Mouse (Mus musculus) heart, postnatal 10 days (tissue): Measurements from ENCODE around the gene Inpp5a. TPM values are rescaled to one million over a fixed set of nuclear protein-coding genes. Genes with fewer than 3 reads are reported as not detected.

ENCODE experiments used
- DNase-seq, 2 experiments: peaks; one replicate each; pipeline ENCODE4 v3.0.0; 2021
- intact Hi-C: fragments of 180-260 bp; cut with DNase I; formaldehyde crosslinking; loops from one replicate; pipeline ENCODE4 v1.15.1; 2025
- total RNA-seq, 2 experiments: library from RNA; stranded (reverse); gene quantifications; 2 replicates each; pipeline ENCODE4 v1.2.3; 2021

The Inpp5a gene
- total RNA-seq, 2 experiments from 2014 or later = 185 to 197 TPM

- intact Hi-C loops = no loop called here
- no peak for DNase-seq
These were observed 174.5 kb downstream of the Inpp5a start for GRCm38 (mm10) chr7:139563425-139563824.

DNA sequence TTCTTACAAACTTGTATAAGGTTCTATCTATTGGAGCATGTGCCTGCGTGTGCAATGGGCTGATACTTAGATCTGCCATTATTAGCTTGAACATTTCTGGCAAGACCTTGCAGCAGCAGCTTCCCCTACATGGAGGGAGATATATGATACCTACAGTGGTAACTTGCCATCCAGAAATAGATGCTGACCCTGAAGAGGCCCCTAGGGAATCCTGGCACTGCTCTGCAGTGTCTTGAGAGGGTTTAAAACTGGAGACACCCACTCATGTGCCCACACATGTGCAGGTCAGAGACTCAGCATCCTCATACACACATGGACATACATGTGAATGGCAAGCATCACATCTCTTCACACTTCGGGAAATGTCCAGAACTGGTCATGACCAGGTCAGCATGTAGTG is 175.3 kb downstream of the Inpp5a start:
- no peak for DNase-seq
- intact Hi-C loops = no loop called here

- DNase-seq = no peak
- intact Hi-C loops = no loop called here
These were observed 177.1 kb downstream of the Inpp5a start for GRCm38 (mm10) chr7:139565998-139566397.

GRCm38 (mm10) chr7:139566533-139566932 is 177.6 kb downstream of the Inpp5a start:
- no peak for DNase-seq
- intact Hi-C loops = no loop called here

- intact Hi-C loops = no loop called here
- no peak for DNase-seq
These were observed 181.9 kb downstream of the Inpp5a start for GRCm38 (mm10) chr7:139570788-139571187.

- intact Hi-C loops = no loop called here
- no peak for DNase-seq
These were observed 183.8 kb downstream of the Inpp5a start for GRCm38 (mm10) chr7:139572665-139573064.

DNA sequence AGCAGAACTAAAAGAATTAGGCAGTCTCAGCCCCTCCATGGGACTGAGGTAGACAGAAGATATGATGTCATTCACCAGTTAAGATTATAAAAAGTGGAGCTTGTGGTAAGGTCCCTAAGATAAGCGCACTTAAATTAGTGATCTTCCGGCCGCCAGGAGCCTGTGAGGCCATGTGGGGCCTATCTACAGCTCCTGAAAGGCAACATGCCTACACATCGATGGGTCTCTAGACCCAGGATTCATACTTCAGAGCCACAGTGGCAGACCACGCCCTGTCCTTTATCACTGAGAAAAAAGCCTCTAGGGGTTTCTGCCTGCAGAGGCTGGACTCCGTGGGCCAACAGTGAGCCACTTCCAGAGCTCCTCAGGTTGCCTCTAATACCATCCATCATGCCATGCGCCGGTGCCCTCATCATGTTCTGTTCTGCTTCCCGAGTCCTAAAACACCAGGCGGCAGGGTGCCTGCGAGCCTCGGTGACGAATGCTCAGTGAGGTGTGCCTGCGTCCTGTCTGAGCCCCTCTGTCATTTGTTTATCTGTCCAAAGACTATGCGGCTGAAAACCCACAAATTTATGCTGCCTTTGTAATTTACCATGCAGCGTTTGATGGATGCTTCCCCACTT is 187.3 kb downstream of the Inpp5a start:
- no peak for DNase-seq
- intact Hi-C loops = no loop called here

DNA sequence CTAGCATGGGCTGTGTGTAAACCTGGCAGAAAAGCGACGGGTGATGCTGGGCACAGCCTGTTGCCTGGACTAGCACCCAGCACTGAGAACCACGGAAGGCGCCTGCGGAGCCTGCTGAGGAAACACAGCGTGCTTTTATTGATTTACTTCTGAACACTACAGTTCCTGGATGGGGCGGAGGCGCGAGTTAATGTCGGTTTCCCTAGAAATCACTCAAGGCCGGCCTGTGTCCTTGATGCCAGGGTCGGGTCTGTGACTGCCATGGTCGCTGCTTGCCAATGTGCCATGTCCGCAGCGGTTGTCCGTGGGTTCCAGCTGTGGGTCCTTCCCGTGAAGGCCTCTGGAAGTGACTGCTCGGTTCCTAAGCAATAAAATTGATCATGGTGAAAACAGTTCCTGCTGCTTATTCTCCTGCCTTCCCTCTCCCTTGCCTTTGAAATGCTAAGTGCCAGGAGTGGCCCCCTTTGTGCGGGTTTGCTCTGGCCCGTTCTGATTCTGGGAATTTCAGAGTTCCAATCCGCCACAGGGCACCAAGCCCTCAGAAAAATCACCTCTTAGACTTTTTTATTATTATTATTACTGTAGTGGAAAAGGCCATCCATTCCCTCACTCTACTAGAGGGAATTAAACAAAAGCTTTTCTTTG is 190.5 kb downstream of the Inpp5a start:
- no peak for DNase-seq
- intact Hi-C loops = no loop called here

GRCm38 (mm10) chr7:139580851-139581775 is 192.2 kb downstream of the Inpp5a start:
- intact Hi-C loops = loop anchor here (5.0 kb wide), 1 partner anchor 279 kb away; no protein-coding TSS in a partner anchor
- DNase-seq = peak; percentile 30 to 38

DNA sequence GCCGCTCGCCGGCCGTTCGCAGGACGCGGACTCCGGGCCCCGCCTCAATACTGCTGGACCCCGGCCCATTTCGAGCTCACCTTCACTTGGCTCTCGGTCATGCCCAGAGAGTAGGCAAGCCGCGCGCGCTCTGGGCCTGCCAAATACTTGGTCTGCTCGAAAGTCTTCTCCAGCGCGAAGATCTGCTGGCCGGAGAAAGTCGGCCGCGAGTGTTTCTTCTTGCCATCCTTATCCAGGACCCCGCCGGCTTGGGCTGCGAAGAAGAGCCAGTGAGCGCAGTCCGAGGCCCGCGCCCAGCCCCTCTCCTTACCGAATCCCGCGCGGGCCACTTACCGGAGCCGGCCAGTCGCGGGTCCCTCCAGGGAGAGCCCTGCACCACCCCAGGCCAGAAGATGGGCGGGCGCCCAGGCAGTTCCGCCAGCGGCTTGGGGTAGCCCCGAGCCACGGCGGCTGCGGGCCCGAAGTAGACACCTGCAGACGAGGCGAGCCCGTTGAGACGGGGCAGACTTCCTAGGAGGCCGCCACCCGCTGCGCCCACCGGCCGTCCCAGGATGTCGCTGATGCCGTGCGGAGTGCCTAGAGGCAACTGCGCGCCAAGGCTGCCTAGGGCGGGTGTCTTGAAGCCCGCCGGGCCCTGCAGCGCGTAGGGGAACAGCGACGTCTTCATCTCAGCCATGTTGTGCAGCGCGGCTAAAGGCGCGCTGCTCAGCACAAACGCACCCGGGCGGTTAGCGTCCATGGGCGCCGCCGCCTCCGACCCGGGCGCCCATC is 193.1 kb downstream of the Inpp5a start:
- DNase-seq = peak; percentile 32 to 34
- intact Hi-C loops = loop anchor here (5.0 kb wide), 1 partner anchor 280 kb away; no protein-coding TSS in a partner anchor

DNA sequence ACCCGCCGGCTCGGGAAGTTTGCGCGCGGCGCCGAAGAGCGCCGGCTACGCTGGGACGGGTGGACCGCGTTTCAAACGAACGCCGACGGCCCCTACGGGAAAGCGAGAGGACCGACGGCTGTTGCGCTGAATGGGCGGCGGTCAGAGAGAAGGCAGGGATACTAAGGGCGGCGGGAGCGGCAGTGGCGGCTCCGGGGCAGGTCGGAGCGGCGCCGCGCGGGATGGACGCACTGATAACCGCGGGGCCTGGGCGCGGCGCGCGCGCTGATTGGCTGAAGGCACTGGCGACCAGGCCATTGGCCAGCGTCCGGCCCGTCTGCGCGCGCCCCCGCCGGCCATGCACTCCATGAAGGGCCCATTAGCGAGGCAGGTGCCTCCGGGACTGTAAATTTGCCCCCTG is 193.7 kb downstream of the Inpp5a start, which contains the start of gene Nkx6-2:
TSS of gene Nkx6-2 (minus strand) at position 203 of the 400 bp plus-strand sequence.
- DNase-seq = peak; percentile 48 to 67

GRCm38 (mm10) chr7:139583094-139583737 is 194.3 kb downstream of the Inpp5a start:
- DNase-seq = no peak
- intact Hi-C loops = loop anchor here (1.0 to 5.0 kb wide), 2 partner anchors 97 to 281 kb away; no protein-coding TSS in a partner anchor

More for the DNA sequence above, 193.7 kb downstream of the Inpp5a start, which contains the start of gene Nkx6-2:
- intact Hi-C loops = loop anchor here (5.0 kb wide), 1 partner anchor 280 kb away; no protein-coding TSS in a partner anchor

- peak; percentile 38 to 45 for DNase-seq
- intact Hi-C loops = loop anchor here (5.0 kb wide), 1 partner anchor 282 kb away; no protein-coding TSS in a partner anchor
These were observed 195.6 kb downstream of the Inpp5a start for GRCm38 (mm10) chr7:139584221-139585175.

DNA sequence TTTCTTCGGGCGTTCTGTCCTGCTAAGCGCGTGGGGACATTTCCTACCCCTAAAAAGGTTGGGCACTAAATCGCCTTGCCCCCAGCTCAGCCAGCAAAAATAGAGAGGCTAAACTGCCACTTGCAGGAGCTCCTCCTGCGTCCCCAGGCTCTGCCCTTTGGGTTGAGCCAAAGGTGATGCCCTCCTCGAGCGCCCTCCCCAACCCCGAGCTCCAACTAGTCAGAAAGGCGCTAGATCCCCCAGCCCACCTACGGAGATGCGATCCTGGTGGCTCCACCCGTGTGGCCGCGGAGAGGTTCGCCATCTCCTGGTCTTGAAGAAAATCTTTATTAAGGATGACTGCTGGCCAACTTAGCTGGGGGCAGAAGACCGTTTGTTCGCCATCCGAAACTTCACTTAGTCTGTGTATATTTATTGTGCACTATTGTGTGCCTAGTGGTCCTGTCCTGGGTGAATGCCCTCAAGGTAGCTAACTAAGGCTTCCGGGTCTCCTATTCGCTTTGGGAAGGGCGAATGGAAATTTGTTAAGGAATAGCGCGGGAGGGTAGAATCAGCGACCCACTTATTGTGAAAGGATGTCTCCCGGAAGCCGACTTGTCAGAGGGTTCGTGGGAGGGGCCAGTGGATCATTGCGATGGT is 196.4 kb downstream of the Inpp5a start:
- intact Hi-C loops = no loop called here

GRCm38 (mm10) chr7:139587919-139588318 is 199.0 kb downstream of the Inpp5a start:
- no peak for DNase-seq
- intact Hi-C loops = no loop called here

More for the DNA sequence above, 196.4 kb downstream of the Inpp5a start:
- peak in 1 of 2 experiments; percentile 12 for DNase-seq

DNA sequence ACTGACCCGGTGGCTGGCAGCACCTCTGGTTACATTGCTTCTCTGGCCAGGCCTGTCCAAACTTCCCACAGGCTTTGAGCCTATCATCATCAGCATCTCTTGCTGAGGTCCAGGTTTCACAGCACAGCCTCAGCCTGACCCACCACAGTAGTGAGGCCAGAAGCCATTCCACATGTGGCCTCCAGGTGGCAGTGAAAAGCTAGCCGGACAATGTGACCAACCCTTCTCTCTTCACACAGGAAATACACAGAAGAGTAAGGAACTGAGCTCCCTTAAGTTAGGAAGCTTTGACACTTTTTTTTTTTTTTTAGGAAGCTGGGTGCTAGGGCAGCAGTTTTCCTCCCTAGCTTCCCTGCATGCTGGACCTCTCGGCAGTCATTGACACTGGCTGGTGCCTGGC is 201.4 kb downstream of the Inpp5a start:
- intact Hi-C loops = no loop called here
- DNase-seq = peak; percentile 33 to 61

DNA sequence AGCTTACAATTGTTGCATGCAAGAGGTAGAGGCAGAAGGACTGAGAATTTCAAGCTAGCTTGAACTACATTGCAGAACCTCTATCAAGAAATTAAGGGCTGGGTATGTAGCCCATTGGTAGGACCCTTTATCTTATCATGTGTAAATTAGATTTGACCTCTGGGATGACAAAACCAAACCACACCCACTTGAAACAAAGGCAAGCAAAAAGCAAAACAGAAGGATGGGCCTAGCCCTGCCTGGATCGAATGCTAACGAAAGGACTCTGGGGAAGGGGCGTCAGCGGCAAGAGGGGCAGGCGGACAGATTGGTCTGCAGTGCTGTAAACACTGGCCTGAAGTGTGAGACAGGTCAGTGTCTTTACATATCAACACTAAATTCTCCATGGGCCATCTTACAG is 202.4 kb downstream of the Inpp5a start:
- no peak for DNase-seq
- intact Hi-C loops = no loop called here

DNA sequence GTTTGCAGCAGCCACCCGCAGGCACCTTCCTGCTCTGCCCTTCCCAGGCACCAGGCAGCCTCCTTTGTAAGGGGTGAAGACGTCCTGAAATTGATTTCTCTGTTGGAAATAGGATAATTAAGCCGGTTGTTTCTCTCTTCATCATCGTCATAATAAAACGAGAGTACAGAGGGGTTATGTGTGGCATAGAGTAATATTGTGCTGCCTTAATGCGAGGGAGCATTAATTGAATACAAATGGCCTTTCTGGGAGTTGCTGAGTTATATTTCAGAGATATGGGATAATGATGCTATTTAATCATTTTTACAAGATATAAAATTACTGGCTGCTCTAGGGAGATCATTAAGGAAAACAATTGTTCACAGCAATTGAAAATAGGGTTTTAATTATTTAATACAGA is 206.4 kb downstream of the Inpp5a start:
- DNase-seq = no peak

More for the DNA sequence above, 206.4 kb downstream of the Inpp5a start:
- intact Hi-C loops = no loop called here
